Mouse (Mus musculus) lung, postnatal 4 days (tissue): ENCODE data around the gene Gm20736.
"Not testable (repeated sequence)": the region's sequence is repeated elsewhere in the genome, so short reads cannot be mapped to it uniquely, and the experiment has no call there.

Experiments used
- DNase-seq, 2 experiments: peaks; one replicate each; pipeline ENCODE4 v3.0.0; 2021

Gm20736 gene

DNA sequence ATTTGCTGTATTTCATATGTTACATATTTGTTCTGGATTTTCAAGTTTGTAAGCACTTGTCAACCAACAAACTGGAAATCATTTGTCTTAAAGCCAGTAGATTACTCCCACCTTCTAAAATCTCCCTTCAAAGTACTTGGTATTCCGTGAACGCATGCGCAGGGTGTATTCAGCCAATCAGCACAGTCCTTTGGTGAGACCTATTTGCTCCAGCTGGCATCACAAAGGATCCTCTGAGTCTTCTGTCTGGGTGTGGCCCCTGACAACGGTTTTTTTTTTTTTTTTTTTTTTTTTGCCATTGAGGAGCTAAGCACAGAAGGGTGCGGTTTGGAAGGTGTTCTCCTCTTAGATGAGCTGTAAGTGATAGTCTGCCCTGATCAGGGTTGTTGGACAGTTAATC lies at the start of gene Gm20736:
Gene Gm20736, plus strand, starts transcription at position 301 of the 400 bp plus-strand sequence.
- DNase-seq = not testable (repeated sequence)
